Mouse (Mus musculus) gastrocnemius, adult 18-20 months (tissue): ENCODE results near the gene Nisch. TPM values are rescaled to one million over a fixed set of nuclear protein-coding genes. Genes with fewer than 3 reads are reported as not detected.

ENCODE experiments used
- DNase-seq: peaks from one replicate; pipeline ENCODE4 v3.0.0; 2021; ENCODE audit warnings: low spot score
- total RNA-seq, 2 experiments: library from RNA; stranded (reverse); gene quantifications; 2 replicates each; pipeline ENCODE4 v1.2.3; 2021

Gene Nisch
- total RNA-seq, 2 experiments from 2014 or later = 52.3 to 59.6 TPM

DNA sequence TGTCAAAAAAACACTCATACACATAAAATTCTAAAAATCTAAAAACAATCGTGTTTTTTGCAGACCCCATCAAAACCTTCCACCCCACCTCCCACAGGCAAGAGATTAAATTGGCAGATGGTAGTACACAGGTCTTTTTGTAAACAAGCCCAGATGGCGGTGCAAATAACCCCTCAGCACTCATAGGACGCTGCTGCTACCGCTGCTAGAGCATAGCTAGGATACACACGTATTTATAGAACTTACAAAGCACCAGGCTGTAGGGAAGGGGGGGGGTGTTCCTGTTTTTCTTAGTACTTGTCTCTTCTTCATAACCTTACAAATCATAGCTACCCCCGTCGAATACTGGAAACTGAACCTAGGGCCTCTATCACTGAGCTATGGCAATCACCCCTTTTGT, 23.0 kb downstream of the Nisch start:
- DNase-seq = no peak

DNA sequence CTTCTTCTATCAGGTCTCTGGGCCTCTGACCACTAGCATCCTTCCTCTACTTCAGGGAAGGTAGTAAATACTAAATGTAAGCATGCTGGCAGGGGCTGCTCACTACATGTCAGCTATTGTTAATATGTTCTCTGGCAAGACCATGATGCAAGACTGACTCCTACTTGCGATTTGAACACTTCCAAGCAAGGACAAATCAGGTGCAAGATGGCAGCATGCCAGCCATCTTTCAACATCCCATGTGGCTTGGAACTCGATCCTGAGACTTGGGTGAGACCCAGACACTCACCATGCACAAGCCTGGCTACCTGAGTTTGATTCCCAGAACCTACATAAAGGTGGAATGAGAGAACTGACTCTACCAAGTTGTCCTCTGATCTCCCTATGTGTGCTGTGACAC, 24.8 kb downstream of the Nisch start:
- DNase-seq = no peak

DNA sequence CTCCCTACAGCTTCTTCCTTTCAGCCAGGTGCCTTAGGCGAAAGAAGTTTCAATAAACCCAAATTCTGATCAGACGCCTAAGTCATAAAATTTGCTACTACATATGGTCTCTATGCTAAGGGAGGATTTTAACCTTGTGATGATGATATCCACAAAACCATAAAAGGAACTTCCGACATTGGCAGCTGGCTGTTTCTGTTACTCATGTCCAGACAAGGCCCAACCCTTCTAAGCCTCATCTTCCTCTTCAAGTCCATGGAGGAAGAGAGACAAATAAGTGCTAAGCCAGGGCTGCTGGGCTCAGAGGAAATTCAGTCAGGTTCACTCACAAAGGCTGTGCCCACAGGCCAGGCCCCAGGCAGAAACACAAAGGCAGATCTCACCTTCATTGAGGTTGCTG, 27.4 kb downstream of the Nisch start:
- no peak for DNase-seq

DNA sequence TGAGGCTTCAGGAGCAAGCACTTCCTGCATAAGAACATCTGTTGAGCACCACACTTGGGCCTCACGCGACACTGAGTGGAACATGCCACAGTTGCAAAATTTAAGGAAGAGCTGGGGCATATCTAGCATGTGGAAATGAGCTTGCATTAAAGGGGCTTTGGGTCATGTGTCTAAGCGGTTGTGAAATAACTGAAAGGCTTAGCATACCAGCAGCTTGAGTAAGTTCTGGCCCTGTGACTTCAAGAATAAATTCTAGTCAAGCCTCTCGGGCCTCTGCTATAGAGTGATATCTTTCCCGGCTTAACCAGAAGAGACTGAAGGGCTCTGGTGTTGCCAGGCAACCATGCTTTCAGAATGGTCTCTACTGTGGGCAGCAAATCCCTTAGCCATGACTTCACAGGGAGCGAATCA, 28.0 kb downstream of the Nisch start:
- DNase-seq = no peak

DNA sequence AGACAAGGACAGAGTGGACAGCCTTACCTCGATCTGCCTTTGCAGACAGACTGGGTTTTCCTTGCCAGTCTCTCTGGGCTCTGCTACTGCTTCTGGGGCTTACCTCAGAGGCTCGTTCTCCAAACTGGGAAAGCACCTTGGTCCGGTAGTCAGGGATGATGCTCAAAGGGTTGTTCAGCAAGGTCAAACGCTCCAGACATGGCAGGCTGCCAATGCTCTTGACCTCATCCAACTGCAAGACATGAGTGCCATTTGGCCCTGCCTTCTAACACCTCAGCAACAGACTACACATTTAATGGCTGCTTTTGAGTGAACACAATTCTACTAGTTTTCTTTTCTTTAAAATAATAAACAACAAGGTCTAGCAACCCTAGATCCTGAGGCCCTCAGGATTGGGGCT, 30.1 kb downstream of the Nisch start:
- DNase-seq = no peak

DNA sequence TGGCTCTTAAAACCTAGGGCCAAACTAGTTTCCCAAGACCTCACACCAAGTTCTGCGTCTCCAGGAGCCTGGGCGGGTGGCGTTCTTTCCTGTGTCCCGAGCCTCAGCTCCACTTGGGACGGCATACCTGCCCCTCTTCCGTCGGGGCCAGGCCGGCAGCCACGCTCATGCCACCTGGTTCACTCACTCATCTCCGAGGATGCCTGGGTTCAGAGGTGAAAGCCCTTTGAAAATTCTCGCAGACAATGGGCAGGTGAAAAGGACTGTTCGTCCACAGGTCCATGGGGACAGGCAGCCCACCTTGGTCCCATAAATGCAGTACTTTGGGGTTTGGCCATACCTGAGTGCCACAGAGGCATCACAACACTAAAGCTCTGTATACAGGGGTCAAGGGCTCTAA, 32.6 kb downstream of the Nisch start:
- DNase-seq = no peak

DNA sequence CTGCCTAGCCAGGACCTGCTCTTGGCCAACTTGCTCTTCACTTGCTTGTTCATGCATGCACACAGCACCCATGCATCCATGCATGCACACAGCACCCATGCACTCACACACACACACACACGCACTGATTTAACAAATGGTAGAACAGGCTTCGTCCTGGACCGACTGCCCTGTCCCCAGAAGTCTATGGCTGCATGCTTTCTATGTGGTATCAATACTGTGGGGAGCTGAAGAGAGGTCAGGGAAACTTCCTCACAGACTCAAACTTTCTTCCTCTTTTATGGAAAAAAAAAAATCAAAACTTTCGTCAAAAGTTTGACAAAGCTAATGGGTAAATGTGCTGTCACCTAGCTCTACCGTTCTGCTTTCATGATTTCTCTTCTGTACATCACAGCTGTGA, 33.2 kb downstream of the Nisch start:
- DNase-seq = no peak

DNA sequence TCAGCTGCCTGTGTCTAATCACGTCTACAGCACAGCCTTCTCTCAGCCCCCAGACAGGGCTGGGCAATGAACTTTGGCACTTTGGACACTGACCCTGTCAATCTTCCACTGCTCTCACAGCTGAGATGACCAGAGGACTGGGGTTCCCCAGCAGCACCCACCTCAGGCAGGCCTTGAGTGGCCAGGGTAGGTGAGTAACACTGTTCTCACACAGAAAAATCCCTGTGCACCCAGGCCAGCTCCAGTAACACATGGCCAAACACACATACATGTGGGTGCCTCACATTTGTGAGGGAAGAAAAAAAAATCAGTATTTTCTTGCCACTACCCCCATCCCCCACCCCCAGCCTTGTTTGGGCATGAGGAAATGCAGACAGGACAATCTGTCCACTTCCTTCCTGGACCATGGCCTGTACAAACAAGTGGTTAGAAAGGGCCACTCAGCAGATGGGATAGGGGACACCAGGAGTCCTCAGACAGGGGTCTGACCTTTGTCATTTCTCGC, 33.9 kb downstream of the Nisch start:
- DNase-seq = no peak

DNA sequence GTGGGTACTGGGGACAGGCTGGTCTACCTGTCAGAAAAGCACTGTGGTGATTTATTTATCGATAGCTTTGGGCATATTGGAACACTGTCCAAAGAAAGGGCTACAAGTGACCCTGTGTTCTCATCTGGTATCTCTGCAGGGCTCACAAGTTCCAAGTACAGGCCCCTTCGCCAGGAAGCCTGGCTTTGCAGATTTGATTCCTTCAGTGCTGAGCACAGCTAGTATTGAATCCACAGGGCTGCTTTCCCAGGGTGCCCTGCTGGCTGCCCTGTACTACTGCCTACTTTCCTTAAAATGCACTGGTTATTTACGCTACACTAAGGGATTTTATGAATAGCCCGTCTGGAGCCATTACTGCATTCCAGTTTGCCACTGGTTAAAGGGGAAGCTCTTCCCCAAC, 35.2 kb downstream of the Nisch start:
- no peak for DNase-seq

DNA sequence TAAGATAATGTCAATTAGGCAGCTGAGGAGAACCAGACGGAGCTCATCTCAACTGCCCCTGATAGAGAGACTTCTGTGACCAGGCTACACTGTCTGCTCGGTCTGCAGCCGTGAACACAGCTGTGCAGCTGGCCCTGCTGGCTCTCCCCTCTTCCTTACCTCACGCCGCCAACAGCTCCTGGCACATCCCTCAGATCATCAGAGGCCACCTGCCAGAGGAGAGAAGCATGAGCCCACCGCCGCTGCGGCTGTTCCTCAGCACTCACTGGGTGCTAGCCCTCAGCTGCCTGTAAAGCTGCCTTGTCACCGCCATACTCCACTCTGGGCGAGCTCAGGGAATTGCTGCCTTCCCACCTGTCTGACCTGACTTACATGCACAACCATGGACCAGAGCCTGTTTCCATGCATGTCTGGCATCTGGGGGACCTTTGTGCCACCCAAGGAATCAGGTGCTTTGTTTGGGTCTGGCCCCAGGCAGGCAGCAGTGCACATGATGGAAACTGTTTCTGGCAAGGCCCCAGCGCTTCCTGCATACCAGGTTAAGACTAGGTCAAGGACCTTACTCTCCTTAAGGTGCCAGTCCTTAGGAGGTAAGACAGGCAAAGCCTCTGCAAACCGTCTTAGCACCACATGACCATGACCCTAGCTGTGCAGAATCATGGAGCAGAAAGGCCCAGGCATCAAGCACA, 36.9 kb downstream of the Nisch start:
- peak; percentile 53 for DNase-seq

DNA sequence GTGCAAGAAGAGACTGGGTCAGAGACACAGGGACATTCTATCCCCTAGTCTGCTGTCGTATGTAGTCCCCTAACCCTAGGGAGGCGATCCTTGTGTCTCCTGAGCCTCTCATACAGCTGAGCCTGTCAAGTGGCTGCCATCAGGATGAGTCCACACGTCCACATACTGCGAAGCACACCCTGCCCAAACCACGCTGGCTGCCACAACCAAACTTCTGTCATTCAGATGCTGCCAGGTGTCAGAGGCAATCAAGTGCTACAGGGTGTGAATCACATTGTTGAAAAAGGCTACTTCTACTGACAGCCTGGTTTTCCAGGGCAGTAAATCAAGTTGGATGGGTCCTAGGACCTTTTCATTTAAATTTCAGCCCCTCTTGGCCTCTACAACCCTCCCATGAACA, 39.0 kb downstream of the Nisch start:
- DNase-seq = no peak

DNA sequence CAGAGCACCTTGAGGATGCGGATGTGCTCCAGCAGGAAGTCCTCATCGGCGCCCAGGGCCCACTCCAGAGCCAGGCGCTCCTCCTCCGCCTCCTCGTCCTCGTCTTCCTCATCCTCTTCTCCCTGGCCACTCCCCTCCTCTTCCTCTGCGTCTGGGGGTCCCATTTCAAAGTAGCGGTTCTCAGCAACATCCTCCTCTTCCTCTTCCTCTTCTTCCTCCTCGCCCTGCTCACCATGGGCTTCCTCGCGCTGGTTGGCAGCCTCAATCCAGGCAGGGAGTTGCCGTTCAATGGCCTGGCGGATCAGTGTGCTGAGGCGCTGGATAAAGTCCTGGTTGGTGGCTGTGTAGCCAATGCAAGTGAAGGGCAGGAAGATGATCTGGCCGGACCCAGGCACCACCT, 39.5 kb downstream of the Nisch start:
- no peak for DNase-seq

DNA sequence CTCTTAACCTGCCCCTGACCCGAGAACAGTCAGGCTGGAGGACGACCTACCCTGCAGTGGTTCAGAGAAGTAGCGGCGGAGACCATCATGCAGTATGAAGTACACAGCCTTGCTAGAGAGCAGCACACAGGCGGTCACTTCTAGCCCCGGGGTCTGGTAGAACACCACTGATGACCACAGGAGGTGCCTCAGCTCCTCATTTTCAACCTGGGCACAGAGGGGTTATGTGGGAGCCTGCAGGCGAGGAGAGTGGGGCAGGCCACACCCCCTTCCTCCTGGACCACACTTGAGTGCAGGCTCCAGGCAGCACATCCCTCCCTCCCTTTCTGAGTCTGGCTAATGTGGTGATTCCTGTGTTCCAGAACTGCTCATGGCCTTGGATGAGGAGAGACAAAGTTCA, 43.2 kb downstream of the Nisch start:
- no peak for DNase-seq

DNA sequence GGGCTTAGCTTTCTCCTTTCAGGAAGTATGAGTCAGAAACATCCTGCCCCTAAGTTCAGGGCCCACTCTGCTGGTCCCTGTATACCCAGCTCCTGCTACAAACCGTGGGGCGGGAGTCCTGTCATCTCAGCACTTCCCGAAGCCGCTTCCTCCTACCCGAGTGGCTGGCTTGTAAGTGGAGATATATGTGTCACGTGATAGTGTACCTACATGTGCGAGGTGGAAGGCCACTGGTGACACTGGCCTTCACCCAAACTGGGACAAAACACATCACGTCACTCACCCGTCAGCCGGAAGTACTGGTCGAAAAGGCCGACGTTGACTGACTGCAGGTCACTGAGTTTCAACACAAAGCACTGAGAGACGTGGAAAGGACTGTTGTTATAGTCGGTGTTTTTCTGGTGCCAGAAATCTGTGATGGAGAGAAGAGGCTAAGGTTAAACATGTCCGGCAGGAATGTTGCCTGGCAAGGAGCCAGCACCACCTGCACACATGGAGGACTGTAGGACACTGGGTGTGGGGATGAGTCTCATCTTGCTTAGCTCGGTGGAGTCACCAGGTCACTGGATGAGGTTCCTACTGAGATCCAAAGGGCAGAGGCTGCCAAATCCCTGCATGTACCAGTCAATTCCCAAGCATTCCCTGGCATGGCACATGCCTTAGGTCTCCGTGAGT, 43.8 kb downstream of the Nisch start:
- DNase-seq = no peak

DNA sequence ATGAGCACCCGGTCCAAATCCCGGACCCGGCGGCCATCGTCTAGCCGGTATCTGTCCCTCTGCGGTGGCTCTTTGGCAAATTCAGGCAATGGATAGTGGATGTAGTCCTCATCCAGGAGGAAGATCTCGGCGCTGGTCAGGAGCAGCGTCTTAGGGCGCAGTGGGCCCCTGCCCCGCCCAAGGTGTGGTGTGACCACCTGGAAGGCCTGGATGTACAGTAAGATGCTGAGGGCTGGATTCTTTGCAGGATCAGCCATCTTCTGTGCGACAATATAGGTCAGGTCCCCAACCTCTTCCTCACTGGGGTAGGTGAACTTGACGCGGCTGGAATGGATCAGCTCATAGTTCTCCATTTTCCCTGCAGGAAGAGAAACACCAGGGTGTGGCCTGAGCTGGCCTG, 44.9 kb downstream of the Nisch start:
- DNase-seq = no peak

DNA sequence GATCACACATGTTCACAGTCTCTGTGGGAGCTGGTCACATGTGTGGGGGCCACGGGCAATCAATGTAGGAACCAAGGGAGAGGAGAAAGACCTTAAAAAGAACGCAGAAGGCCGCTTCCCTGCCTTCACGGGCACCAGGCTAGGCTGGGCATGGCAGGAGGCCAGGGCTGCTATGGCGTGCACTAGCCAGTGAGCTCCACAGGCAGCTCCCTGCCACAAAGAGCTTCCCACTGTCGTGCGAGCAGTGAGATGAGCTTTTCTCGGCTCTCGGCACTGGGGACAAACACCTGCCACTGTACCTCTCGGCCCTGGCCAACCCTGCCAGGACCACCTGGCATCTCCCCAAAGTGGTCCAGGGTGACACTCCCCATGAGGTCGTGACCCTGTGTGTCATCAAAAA, 45.4 kb downstream of the Nisch start:
- DNase-seq = no peak

DNA sequence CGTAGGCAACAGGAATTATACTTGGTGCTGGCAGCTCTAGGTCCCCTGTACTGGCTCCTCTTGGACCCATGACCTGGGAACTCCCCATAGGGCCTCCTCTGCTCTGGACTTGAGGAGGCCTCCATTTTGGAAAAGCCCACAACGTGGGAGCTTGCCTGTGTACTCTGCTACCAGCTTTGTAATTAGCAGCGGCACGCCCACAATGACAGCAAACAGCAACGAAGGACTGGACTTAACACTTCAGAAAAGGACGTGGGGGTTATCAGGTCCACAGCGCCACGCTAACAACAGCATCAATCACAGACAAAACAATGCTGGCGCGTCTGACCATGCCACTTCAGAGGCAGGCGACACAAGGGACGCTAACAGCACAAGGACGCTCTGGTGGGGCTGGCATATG, 45.8 kb downstream of the Nisch start:
- DNase-seq = no peak

DNA sequence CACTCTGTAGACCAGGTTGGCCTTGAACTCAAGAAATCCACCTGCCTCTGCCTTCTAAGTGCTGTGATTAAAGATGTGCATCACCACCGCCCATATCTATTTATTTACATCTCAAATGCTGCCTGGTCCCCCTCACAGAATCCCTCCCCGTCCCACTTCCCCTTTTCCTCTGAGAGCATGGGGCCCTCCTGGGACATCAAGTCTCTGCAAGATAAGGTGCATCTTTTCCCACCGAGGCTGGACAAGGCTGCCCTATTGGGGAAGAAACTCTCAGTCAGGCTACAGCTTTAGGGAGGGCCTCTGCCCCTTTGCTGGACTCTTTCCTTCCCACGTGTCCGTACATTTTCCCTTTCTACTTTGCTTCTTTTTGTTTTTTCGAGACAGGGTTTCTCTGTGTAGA, 47.2 kb downstream of the Nisch start:
- no peak for DNase-seq

DNA sequence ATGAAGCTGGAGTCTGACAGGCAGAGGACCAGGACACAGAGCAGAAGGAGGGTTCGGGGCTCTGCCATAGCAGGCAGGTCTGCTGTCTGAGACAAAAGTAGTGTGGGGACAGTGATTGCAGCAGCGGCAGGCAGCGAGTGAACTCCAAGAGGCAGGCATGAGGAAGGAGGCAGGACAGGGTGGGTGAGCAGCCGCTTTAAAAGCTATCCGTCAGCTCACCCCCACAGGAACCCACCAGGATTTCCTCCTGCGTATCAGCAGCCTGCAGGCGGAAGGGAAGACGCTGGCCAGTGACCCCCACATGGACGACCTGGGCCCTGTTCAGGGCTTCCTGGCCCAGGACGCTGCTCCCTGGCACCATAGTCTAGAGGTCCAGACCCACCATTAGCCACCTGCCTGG, 48.3 kb downstream of the Nisch start, which contains the start of gene Stab1:
Stab1 (minus strand) TSS at position 217 of the 400 bp plus-strand sequence.
- no peak for DNase-seq

DNA sequence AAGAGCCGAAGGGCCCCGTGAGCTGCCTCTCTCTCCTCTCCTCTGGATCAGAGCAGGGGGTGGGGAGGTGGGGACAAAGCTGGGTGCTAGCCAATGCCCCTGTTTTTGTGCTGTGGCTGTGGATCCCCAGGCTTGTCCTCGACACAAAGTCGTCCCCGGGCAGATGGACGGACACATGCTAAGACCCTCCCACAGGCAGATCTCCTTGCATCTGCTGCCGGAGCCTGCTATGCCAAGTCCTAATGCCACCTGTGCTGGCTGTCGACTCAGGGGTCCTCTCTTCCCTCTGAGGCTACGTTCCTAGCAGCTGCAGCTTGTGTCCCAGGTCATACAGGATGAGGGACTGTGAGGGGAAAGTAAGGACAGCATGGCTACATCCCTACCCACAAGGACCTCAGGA, 49.9 kb downstream of the Nisch start:
- no peak for DNase-seq

DNA sequence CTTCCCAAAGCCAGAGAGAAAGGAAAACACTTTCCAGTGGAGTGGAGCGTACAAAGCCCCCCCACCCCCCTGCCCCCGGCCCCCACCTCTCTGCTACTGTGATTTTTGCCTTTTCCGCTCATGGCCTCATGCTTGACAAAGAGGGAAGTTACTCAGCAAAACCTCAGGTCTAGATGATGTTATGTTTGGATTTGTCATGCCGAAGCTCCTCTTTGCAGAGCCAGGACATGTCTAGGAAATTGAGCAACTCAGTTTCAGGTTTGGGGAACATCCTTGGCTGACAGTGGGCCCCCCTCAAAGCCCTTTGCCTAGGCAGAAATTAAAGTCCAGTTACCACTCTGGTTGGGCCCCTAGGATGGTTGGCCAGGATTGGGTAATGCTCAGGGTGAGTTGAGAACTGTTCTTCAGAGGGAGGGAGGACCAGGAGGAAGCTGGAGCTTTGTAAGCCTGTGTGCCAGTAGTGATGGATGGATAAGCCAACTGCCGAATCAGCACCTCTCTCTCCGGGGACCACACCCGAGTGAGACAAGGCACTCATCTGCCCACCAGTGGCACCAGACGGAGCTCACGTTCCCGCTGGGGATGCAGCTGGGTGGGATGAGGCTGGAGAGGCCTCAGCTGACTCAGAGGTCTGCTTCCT, 50.6 kb downstream of the Nisch start:
- DNase-seq = no peak

DNA sequence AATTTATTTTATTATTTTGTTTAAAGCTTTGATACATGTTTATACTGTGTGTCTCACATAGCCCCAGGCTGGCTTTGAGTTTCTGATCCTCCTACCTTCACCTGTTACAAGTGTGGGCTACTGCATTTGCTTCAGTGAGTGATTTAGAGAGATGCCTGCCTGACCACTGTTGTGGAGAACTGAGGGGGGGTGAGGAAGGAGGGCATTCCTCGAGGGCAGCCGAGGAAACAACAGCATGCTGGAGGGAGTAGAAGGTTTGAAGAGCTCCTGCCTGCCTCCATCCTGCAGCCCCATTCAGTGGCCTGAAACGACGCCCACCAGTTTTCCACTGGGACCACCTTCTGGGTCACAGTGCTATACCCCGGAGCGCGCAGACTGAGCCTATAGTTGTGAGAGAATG, 51.3 kb downstream of the Nisch start:
- no peak for DNase-seq

DNA sequence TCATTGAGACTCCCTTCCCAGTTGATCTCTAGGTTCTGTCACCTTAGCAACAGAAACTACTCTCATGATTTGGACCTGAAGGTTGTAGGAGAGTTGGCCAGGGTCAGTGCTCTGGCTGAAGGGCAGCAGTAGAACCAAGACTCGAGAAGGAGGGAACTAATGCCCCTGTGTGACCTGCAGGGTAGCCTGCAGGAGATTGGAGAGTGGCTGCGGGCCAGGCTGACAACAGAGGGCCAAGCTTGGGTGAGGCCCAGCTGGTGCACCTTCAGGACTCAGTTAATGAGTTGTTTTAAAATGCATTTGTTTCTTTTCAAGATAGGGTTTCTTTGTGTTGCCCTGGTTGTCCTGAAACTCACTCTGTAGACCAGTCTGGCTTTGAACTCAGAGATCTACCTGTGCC, 51.7 kb downstream of the Nisch start:
- no peak for DNase-seq
